Mouse (Mus musculus) cerebellum, postnatal 14 days (tissue): Measurements from ENCODE around the gene Igf2bp3.

Experiments
- DNase-seq, 2 experiments: peaks; one replicate each; pipeline ENCODE4 v3.0.0; 2021; ENCODE audit warnings: mixed read lengths in 2 of 2

Gene Igf2bp3

GRCm38 (mm10) chr6:49131855-49132254 lies 82.9 kb downstream of the Igf2bp3 start:
- no peak for DNase-seq

GRCm38 (mm10) chr6:49130328-49130727 lies 84.4 kb downstream of the Igf2bp3 start:
- DNase-seq: no peak

GRCm38 (mm10) chr6:49120370-49120769 lies 94.4 kb downstream of the Igf2bp3 start:
- DNase-seq: no peak

GRCm38 (mm10) chr6:49119462-49120135 lies 95.2 kb downstream of the Igf2bp3 start:
- no peak for DNase-seq

GRCm38 (mm10) chr6:49118446-49118845 lies 96.3 kb downstream of the Igf2bp3 start:
- DNase-seq: no peak

GRCm38 (mm10) chr6:49116241-49116640 lies 98.5 kb downstream of the Igf2bp3 start:
- DNase-seq: no peak

- DNase-seq: no peak
Observed at GRCm38 (mm10) chr6:49115550-49115949, 99.2 kb downstream of the Igf2bp3 start.

GRCm38 (mm10) chr6:49114457-49114856 lies 100.3 kb downstream of the Igf2bp3 start:
- no peak for DNase-seq

- DNase-seq: no peak
Observed at GRCm38 (mm10) chr6:49113895-49114294, 100.9 kb downstream of the Igf2bp3 start.

- no peak for DNase-seq
Observed at GRCm38 (mm10) chr6:49109196-49109595, 105.6 kb downstream of the Igf2bp3 start.

- DNase-seq: peak; percentile 52 to 54
Observed at GRCm38 (mm10) chr6:49106746-49107500, 107.8 kb downstream of the Igf2bp3 start.

- DNase-seq: no peak
Observed at GRCm38 (mm10) chr6:49099086-49099485, 115.7 kb downstream of the Igf2bp3 start.

GRCm38 (mm10) chr6:49097596-49098110 lies 117.1 kb downstream of the Igf2bp3 start:
- peak; percentile 77 to 86 for DNase-seq

- peak; percentile 88 to 91 for DNase-seq
Observed at GRCm38 (mm10) chr6:49096933-49097461, 117.8 kb downstream of the Igf2bp3 start.

GRCm38 (mm10) chr6:49096421-49096820 lies 118.3 kb downstream of the Igf2bp3 start:
- DNase-seq: peak; percentile 39 to 49

GRCm38 (mm10) chr6:49094968-49095367 lies 119.8 kb downstream of the Igf2bp3 start:
- DNase-seq: peak; percentile 35 to 46

GRCm38 (mm10) chr6:49083008-49083407 lies 131.7 kb downstream of the Igf2bp3 start:
- no peak for DNase-seq

- no peak for DNase-seq
Observed at GRCm38 (mm10) chr6:49079313-49079712, 135.4 kb downstream of the Igf2bp3 start.

GRCm38 (mm10) chr6:49077894-49078293 lies 136.9 kb downstream of the Igf2bp3 start:
- no peak for DNase-seq

- DNase-seq: no peak
Observed at GRCm38 (mm10) chr6:49074117-49074490, 140.7 kb downstream of the Igf2bp3 start.

GRCm38 (mm10) chr6:49073304-49074116 lies 141.2 kb downstream of the Igf2bp3 start, which contains the start of gene Malsu1:
Malsu1 (plus strand) TSS chr6:49073795.
- peak; percentile 94 to 96 for DNase-seq

GRCm38 (mm10) chr6:49068361-49068760 lies 146.4 kb downstream of the Igf2bp3 start:
- no peak for DNase-seq
